Mouse (Mus musculus) CH12F3 (cell line): ENCODE results near the gene Srpr.

ENCODE experiments used
- in situ Hi-C: fragments of 300-500 bp; cut with MboI; formaldehyde crosslinking; loops from 2 replicates; pipeline ENCODE4 v1.14.3; 2020; ENCODE audit warnings: low sequenced_read_pairs

Gene Srpr

GRCm38 (mm10) chr9:35247405-35247804 lies 47.4 kb downstream of the Srpr start:
- in situ Hi-C loops, result no loop called here

- in situ Hi-C loops, result no loop called here
These were observed 49.5 kb downstream of the Srpr start for GRCm38 (mm10) chr9:35249476-35249875.

GRCm38 (mm10) chr9:35257365-35257764 lies 57.4 kb downstream of the Srpr start:
- in situ Hi-C loops, result no loop called here

GRCm38 (mm10) chr9:35262418-35262817 lies 62.4 kb downstream of the Srpr start:
- in situ Hi-C loops, result no loop called here

GRCm38 (mm10) chr9:35263431-35263830 lies 63.5 kb downstream of the Srpr start:
- in situ Hi-C loops, result no loop called here

- in situ Hi-C loops, result no loop called here
These were observed 64.5 kb downstream of the Srpr start for GRCm38 (mm10) chr9:35264509-35264908.

- in situ Hi-C loops, result no loop called here
These were observed 67.4 kb downstream of the Srpr start, which contains the start of the genes Fam118b and Rpusd4 for GRCm38 (mm10) chr9:35267146-35267975. Gene Fam118b (minus strand): TSS chr9:35267805. Gene Rpusd4 (plus strand): TSS chr9:35267865.

GRCm38 (mm10) chr9:35267976-35268715 lies 68.2 kb downstream of the Srpr start:
- in situ Hi-C loops, result no loop called here

- in situ Hi-C loops, result no loop called here
These were observed 77.9 kb downstream of the Srpr start for GRCm38 (mm10) chr9:35277855-35278365.

- in situ Hi-C loops, result no loop called here
These were observed 78.5 kb downstream of the Srpr start for GRCm38 (mm10) chr9:35278451-35278850.

GRCm38 (mm10) chr9:35282006-35282850 lies 82.3 kb downstream of the Srpr start:
- in situ Hi-C loops, result loop anchor here (5.0 kb wide), 1 partner anchor 255 kb away; no protein-coding TSS in a partner anchor

- in situ Hi-C loops, result loop anchor here (5.0 kb wide), 1 partner anchor 254 kb away; no protein-coding TSS in a partner anchor
These were observed 82.9 kb downstream of the Srpr start for GRCm38 (mm10) chr9:35282851-35283200.

GRCm38 (mm10) chr9:35283415-35284069 lies 83.6 kb downstream of the Srpr start:
- in situ Hi-C loops, result loop anchor here (5.0 kb wide), 1 partner anchor 254 kb away; no protein-coding TSS in a partner anchor

- in situ Hi-C loops, result loop anchor here (5.0 kb wide), 1 partner anchor 253 kb away; no protein-coding TSS in a partner anchor
These were observed 84.4 kb downstream of the Srpr start for GRCm38 (mm10) chr9:35284351-35284750.

- in situ Hi-C loops, result no loop called here
These were observed 86.4 kb downstream of the Srpr start for GRCm38 (mm10) chr9:35286351-35286750.

- in situ Hi-C loops, result no loop called here
These were observed 90.0 kb downstream of the Srpr start for GRCm38 (mm10) chr9:35289992-35290391.

GRCm38 (mm10) chr9:35290417-35290816 lies 90.4 kb downstream of the Srpr start:
- in situ Hi-C loops, result no loop called here

- in situ Hi-C loops, result no loop called here
These were observed 90.9 kb downstream of the Srpr start for GRCm38 (mm10) chr9:35290916-35291315.

GRCm38 (mm10) chr9:35293465-35293864 lies 93.5 kb downstream of the Srpr start:
- in situ Hi-C loops, result no loop called here
